Mouse (Mus musculus) kidney, embryonic 16.5 days (tissue): Measurements from ENCODE around the gene Sbno1. TPM values are rescaled to one million over a fixed set of nuclear protein-coding genes. Genes with fewer than 3 reads are reported as not detected.
"Not testable (repeated sequence)": the region's sequence is repeated elsewhere in the genome, so short reads cannot be mapped to it uniquely, and the experiment has no call there.

Source experiments
- ATAC-seq: fragments of 200-750 bp; cut with Nextera tagmentation; 2 replicates; pipeline ENCODE4 v1.8.0; 2017; ENCODE audit warnings: moderate TSS enrichment; ENCODE audit not compliant: low FRiP score, low TSS enrichment
- H3K27ac ChIP-seq: fragments of 300-500 bp; sonication (generic); 2 replicates; pipeline ENCODE4 v1.5.1; 2014; ENCODE audit warnings: low read length
- H3K27me3 ChIP-seq: fragments of 300-500 bp; sonication (generic); 2 replicates; pipeline ENCODE4 v1.6.1; 2014; ENCODE audit warnings: low read length, control low read depth, mixed read lengths; ENCODE audit not compliant: insufficient read depth
- H3K36me3 ChIP-seq: fragments of 300-500 bp; sonication (generic); 2 replicates; pipeline ENCODE4 v1.6.1; 2014; ENCODE audit warnings: low read length, control low read depth, mixed read lengths; ENCODE audit not compliant: insufficient read depth
- H3K4me1 ChIP-seq: fragments of 300-500 bp; sonication (generic); 2 replicates; pipeline ENCODE4 v1.6.1; 2014; ENCODE audit warnings: low read length, control low read depth, mixed read lengths; ENCODE audit not compliant: insufficient read depth
- H3K4me2 ChIP-seq: fragments of 300-500 bp; sonication (generic); replicated peaks from 2 replicates; pipeline ENCODE4 v1.6.1; 2014; ENCODE audit warnings: low read depth, low read length
- H3K4me3 ChIP-seq: fragments of 300-500 bp; sonication (generic); 2 replicates; pipeline ENCODE4 v1.5.1; 2014; ENCODE audit warnings: mild to moderate bottlenecking, low read length
- H3K9ac ChIP-seq: fragments of 300-500 bp; sonication (generic); replicated peaks from 2 replicates; pipeline ENCODE4 v1.6.1; 2014; ENCODE audit warnings: low read length
- H3K9me3 ChIP-seq: fragments of 300-500 bp; sonication (generic); 2 replicates; pipeline ENCODE4 v1.6.1; 2016; ENCODE audit warnings: low read length, control low read depth
- WGBS: fragments of 180-500 bp; shearing (Covaris S2); extraction: QIAGEN DNeasy Blood & Tissue Kit; methylation state at CpG from one replicate; pipeline ENCODE4 v1.1.7; 2014; 5-methylcytosine and 5-hydroxymethylcytosine counted together
- polyA plus RNA-seq: library from polyadenylated mRNA; unstranded; fragments of >200 nt; fragmentation: Nextera tagmentation; extraction: Ambion mirVana; gene quantifications from 2 replicates; pipeline ENCODE4 v1.2.1, GENCODE M21; 2015

Gene Sbno1
- 72.7 and 94.8 TPM in 2 replicates for polyA plus RNA-seq

GRCm38 (mm10) chr5:124425412-124426259, at the start of gene Sbno1:
Gene Sbno1, minus strand, starts transcription at chr5:124426001.
- Histone ChIP-seq H3K4me1 (peaks cover 10% of the 10 kb centered on the region; the same call in 1 of the 2 replicates), H3K4me3 (peak within 1 kb of the TSS; percentile 99), H3K27ac (peak within 1 kb of the TSS; percentile 94), H3K9ac (peak within 1 kb of the TSS; percentile 93), H3K4me2 (peak within 1 kb of the TSS; percentile 70), H3K36me3 (no peaks in the 10 kb centered on the region), H3K27me3 (no peaks in the 10 kb centered on the region), H3K9me3 (no peaks in the 10 kb centered on the region)
- WGBS: under 1% methylated on average over 51 of the region's 81 CpGs
- peak; percentile 95 for ATAC-seq

DNA sequence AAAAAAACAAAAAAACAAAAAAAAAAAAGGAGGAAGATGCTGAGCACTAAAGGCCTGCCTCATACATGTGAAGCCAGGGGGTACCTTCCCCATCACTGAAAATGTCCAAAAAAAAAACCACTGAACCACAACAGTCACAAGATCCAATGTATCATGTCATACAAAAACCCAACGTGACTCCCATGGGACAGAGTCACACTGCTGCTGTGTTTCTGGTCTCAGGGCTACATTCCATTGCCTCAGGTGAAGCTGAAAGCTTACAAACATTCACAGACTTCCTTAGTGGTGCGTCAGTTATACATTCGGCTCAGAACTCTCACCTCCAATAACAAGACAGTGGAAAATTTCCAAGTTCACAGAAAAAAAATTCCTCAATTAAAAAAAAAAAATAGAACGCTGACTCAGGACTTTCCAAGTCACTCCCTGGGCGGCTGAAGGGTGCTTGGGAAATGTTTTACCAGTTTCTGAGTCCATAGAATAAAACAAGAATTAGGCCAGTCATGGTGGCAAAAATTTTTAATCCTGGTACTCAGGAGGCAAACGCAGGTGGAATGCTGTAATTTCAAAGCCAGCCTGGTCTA, 44.9 kb upstream of the Sbno1 start:
- Histone ChIP-seq H3K9ac (no peak overlapping the region), H3K4me1 (peaks cover 4% of the 10 kb centered on the region), H3K4me2 (no peak overlapping the region), H3K36me3 (peaks cover 30% of the 10 kb centered on the region), H3K27ac (no peak overlapping the region), H3K27me3 (no peaks in the 10 kb centered on the region), H3K4me3 (no peak overlapping the region), H3K9me3 (no peaks in the 10 kb centered on the region)
- no peak for ATAC-seq
- WGBS: 70% methylated on average over 6 of the region's 6 CpGs

DNA sequence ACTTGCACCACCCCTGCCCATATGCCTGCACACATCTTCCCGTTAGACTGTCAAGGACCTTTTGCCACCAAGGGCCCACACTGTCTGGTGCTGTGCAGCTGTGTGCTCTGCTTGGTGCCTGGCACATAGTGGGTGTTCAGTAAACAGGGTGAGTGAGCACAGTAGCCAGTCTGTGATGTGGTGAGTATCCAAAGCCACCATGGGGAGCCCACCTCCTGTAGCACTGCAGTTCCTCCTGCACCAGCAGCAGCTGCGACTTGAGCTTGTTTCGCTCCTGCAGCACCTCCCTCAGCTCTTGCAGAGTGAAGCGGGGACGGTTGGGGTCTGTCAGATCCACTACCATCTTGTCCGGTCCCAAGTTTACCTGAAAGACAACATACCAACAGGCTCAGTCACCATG, 43.7 kb upstream of the Sbno1 start:
- H3K36me3 ChIP-seq: peaks cover 30% of the 10 kb centered on the region
- no peak overlapping the region for H3K4me3 ChIP-seq
- no peak overlapping the region for H3K27ac ChIP-seq
- H3K4me1 ChIP-seq: no peaks in the 10 kb centered on the region
- H3K9me3 ChIP-seq: no peaks in the 10 kb centered on the region
- no peaks in the 10 kb centered on the region for H3K27me3 ChIP-seq
- no peak overlapping the region for H3K9ac ChIP-seq
- WGBS: 96% methylated on average over 6 of the region's 6 CpGs
- no peak for ATAC-seq
- no peak overlapping the region for H3K4me2 ChIP-seq

DNA sequence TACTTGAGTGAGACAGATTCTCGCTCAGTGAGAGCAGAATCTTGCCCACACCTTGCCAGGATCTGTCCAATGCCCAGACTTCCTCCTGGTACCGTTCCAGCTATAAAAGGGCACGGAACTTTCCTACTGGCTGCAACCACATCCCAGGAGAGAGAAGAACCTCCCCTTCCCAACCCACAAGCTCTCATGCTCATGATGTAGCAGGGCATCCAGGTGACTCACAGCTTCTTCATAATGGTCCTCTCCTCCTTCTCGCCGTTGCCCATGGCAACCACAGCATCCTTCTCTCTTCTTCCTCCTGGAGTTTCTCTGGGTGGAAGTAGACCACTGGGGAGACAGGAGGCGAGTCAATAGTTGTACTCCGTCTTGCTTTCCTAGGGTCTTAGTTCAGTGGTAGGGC, 42.6 kb upstream of the Sbno1 start:
- H3K4me1 ChIP-seq: no peaks in the 10 kb centered on the region
- H3K9me3 ChIP-seq: no peaks in the 10 kb centered on the region
- no peak overlapping the region for H3K9ac ChIP-seq
- no peak for ATAC-seq
- no peaks in the 10 kb centered on the region for H3K27me3 ChIP-seq
- H3K36me3 ChIP-seq: peaks cover 34% of the 10 kb centered on the region
- H3K4me3 ChIP-seq: no peak overlapping the region
- H3K4me2 ChIP-seq: no peak overlapping the region
- H3K27ac ChIP-seq: no peak overlapping the region
- WGBS: 91% methylated on average over 7 of the region's 7 CpGs

- H3K4me3 ChIP-seq: no peak overlapping the region
- no peak overlapping the region for H3K27ac ChIP-seq
- H3K4me2 ChIP-seq: no peak overlapping the region
- no peak for ATAC-seq
- H3K27me3 ChIP-seq: no peaks in the 10 kb centered on the region
- H3K9me3 ChIP-seq: no peaks in the 10 kb centered on the region
- H3K4me1 ChIP-seq: no peaks in the 10 kb centered on the region
- H3K9ac ChIP-seq: no peak overlapping the region
- H3K36me3 ChIP-seq: peaks cover 39% of the 10 kb centered on the region
- WGBS: 92% methylated on average over 1 of the region's 1 CpGs
Measured at GRCm38 (mm10) chr5:124467766-124468165, 42.0 kb upstream of the Sbno1 start.

GRCm38 (mm10) chr5:124464905-124465304, 39.1 kb upstream of the Sbno1 start:
- no peak overlapping the region for H3K9ac ChIP-seq
- H3K36me3 ChIP-seq: peaks cover 60% of the 10 kb centered on the region
- no peaks in the 10 kb centered on the region for H3K9me3 ChIP-seq
- no peak overlapping the region for H3K4me3 ChIP-seq
- no peak overlapping the region for H3K27ac ChIP-seq
- H3K4me1 ChIP-seq: no peaks in the 10 kb centered on the region
- ATAC-seq: no peak
- no peaks in the 10 kb centered on the region for H3K27me3 ChIP-seq
- no peak overlapping the region for H3K4me2 ChIP-seq

GRCm38 (mm10) chr5:124463462-124463861, 37.7 kb upstream of the Sbno1 start:
- H3K4me2 ChIP-seq: no peak overlapping the region
- H3K36me3 ChIP-seq: peaks cover 63% of the 10 kb centered on the region
- H3K4me3 ChIP-seq: no peak overlapping the region
- WGBS: 86% methylated on average over 5 of the region's 5 CpGs
- ATAC-seq: no peak
- no peaks in the 10 kb centered on the region for H3K4me1 ChIP-seq
- no peaks in the 10 kb centered on the region for H3K27me3 ChIP-seq
- H3K27ac ChIP-seq: no peak overlapping the region
- H3K9ac ChIP-seq: no peak overlapping the region
- no peaks in the 10 kb centered on the region for H3K9me3 ChIP-seq

- WGBS: 88% methylated on average over 8 of the region's 8 CpGs
- Histone ChIP-seq H3K36me3 (peaks cover 63% of the 10 kb centered on the region), H3K4me2 (no peak overlapping the region), H3K4me3 (no peak overlapping the region), H3K9me3 (no peaks in the 10 kb centered on the region), H3K9ac (no peak overlapping the region), H3K4me1 (no peaks in the 10 kb centered on the region), H3K27ac (no peak overlapping the region), H3K27me3 (no peaks in the 10 kb centered on the region)
- ATAC-seq: no peak
Measured at GRCm38 (mm10) chr5:124462297-124463025, 36.7 kb upstream of the Sbno1 start.

DNA sequence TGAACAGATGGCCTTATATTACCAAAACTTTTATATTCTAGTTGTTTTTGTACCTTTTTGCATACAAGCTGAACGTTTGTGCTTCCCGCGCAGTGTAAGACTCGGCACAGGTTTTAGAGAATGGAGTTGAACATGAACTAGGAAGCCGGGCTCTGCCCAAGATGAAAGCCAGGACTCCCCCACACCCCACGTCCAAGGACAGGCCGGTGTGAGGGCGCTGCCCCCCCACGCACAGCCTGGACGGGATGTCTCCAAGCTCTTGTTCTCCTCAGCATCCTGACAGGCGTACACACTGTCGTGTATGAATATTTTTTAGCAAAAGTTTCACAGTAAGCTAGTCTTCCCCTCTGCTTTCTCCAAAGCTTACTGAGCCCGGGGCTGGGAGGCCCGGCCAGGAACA, 35.1 kb upstream of the Sbno1 start:
- not testable (repeated sequence) for H3K9ac ChIP-seq, H3K27ac ChIP-seq, H3K27me3 ChIP-seq, H3K4me3 ChIP-seq, ATAC-seq, H3K9me3 ChIP-seq, H3K4me2 ChIP-seq, H3K4me1 ChIP-seq
- 82% methylated on average over 14 of the region's 14 CpGs for WGBS
- peaks cover 71% of the 10 kb centered on the region for H3K36me3 ChIP-seq
